Mouse (Mus musculus) hindbrain, embryonic 16.5 days (tissue): Measurements from ENCODE around the gene Gm5737. TPM values are rescaled to one million over a fixed set of nuclear protein-coding genes. Genes with fewer than 3 reads are reported as not detected.
A peak's percentile ranks its signal among the peaks of the same experiment; 100 is the strongest.

ENCODE experiments used
- ATAC-seq: fragments of 200-750 bp; cut with Nextera tagmentation; 2 replicates; pipeline ENCODE4 v1.8.0; 2017; ENCODE audit warnings: moderate TSS enrichment, moderate library complexity
- H3K27ac ChIP-seq: fragments of 300-500 bp; sonication (generic); 2 replicates; pipeline ENCODE4 v1.5.1; 2014; ENCODE audit warnings: low read depth, mild to moderate bottlenecking, control low read depth, low read length, moderate library complexity
- H3K27me3 ChIP-seq: fragments of 300-500 bp; sonication (generic); replicated peaks from 2 replicates; pipeline ENCODE4 v1.6.1; 2014; ENCODE audit warnings: low read length; ENCODE audit not compliant: control insufficient read depth, insufficient read depth
- H3K36me3 ChIP-seq: fragments of 300-500 bp; sonication (generic); 2 replicates; pipeline ENCODE4 v1.6.1; 2014; ENCODE audit warnings: mild to moderate bottlenecking, low read length, moderate library complexity, mixed read lengths; ENCODE audit not compliant: control insufficient read depth, insufficient read depth
- H3K4me1 ChIP-seq: fragments of 300-500 bp; sonication (generic); 2 replicates; pipeline ENCODE4 v1.6.1; 2014; ENCODE audit warnings: low read depth, low read length; ENCODE audit not compliant: control insufficient read depth, insufficient read depth
- H3K4me2 ChIP-seq: fragments of 300-500 bp; sonication (generic); 2 replicates; pipeline ENCODE4 v1.6.1; 2014; ENCODE audit warnings: mild to moderate bottlenecking, low read length, control low read depth, moderate library complexity
- H3K4me3 ChIP-seq: fragments of 300-500 bp; sonication (generic); 2 replicates; pipeline ENCODE4 v1.5.1; 2014; ENCODE audit warnings: mild to moderate bottlenecking, low read length, control low read depth, moderate library complexity
- H3K9ac ChIP-seq: fragments of 300-500 bp; sonication (generic); 2 replicates; pipeline ENCODE4 v1.6.1; 2014; ENCODE audit warnings: low read depth, mild to moderate bottlenecking, control low read depth, low read length, moderate library complexity
- H3K9me3 ChIP-seq: fragments of 300-500 bp; sonication (generic); 2 replicates; pipeline ENCODE4 v1.6.1; 2014; ENCODE audit warnings: mild to moderate bottlenecking, low read length, moderate library complexity; ENCODE audit not compliant: control insufficient read depth
- WGBS: fragments of 180-500 bp; shearing (Covaris S2); extraction: QIAGEN DNeasy Blood & Tissue Kit; methylation state at CpG from one replicate; pipeline ENCODE4 v1.1.7; 2014; 5-methylcytosine and 5-hydroxymethylcytosine counted together
- polyA plus RNA-seq: library from polyadenylated mRNA; unstranded; fragments of >200 nt; fragmentation: Nextera tagmentation; extraction: Ambion mirVana; gene quantifications from 2 replicates; pipeline ENCODE4 v1.2.1, GENCODE M21; 2015

The Gm5737 gene
- polyA plus RNA-seq, 1 experiment from 2014 or later = 0.11 TPM

- WGBS = 95% methylated on average over 3 of the region's 3 CpGs
- Histone ChIP-seq H3K36me3 (no peaks in the 10 kb centered on the region), H3K4me2 (no peak overlapping the region), H3K27ac (no peak overlapping the region), H3K27me3 (no peaks in the 10 kb centered on the region), H3K9ac (no peak overlapping the region), H3K9me3 (no peaks in the 10 kb centered on the region), H3K4me1 (peaks cover 17% of the 10 kb centered on the region), H3K4me3 (no peak overlapping the region)
- no peak for ATAC-seq
Observed at GRCm38 (mm10) chr7:120850165-120850564, 38.0 kb downstream of the Gm5737 start.

GRCm38 (mm10) chr7:120859854-120860253, 47.7 kb downstream of the Gm5737 start:
- Histone ChIP-seq H3K4me3 (no peak overlapping the region), H3K9me3 (no peaks in the 10 kb centered on the region), H3K27ac (no peak overlapping the region), H3K4me1 (peaks cover 6% of the 10 kb centered on the region), H3K9ac (no peak overlapping the region), H3K36me3 (peaks cover 8% of the 10 kb centered on the region; the same call in 1 of the 2 replicates), H3K27me3 (no peaks in the 10 kb centered on the region), H3K4me2 (no peak overlapping the region)
- 88% methylated on average over 11 of the region's 11 CpGs for whole genome bisulfite sequencing
- no peak for ATAC-seq

GRCm38 (mm10) chr7:120860799-120861487, 48.8 kb downstream of the Gm5737 start:
- H3K9me3 ChIP-seq = no peaks in the 10 kb centered on the region
- H3K9ac ChIP-seq = no peak overlapping the region
- no peak overlapping the region for H3K4me3 ChIP-seq
- H3K36me3 ChIP-seq = peaks cover 8% of the 10 kb centered on the region; the same call in 1 of the 2 replicates
- peaks cover 13% of the 10 kb centered on the region for H3K4me1 ChIP-seq
- no peaks in the 10 kb centered on the region for H3K27me3 ChIP-seq
- H3K4me2 ChIP-seq = no peak overlapping the region
- ATAC-seq = no peak
- H3K27ac ChIP-seq = no peak overlapping the region
- 56% methylated on average over 10 of the region's 10 CpGs for WGBS

- WGBS = 52% methylated on average over 2 of the region's 2 CpGs
- Histone ChIP-seq H3K9me3 (no peaks in the 10 kb centered on the region), H3K36me3 (peaks cover 8% of the 10 kb centered on the region; the same call in 1 of the 2 replicates), H3K27ac (no peak overlapping the region), H3K27me3 (no peaks in the 10 kb centered on the region), H3K9ac (no peak overlapping the region), H3K4me1 (peaks cover 13% of the 10 kb centered on the region), H3K4me2 (no peak overlapping the region), H3K4me3 (no peak overlapping the region)
- no peak for ATAC-seq
Observed at GRCm38 (mm10) chr7:120861488-120862047, 49.4 kb downstream of the Gm5737 start.

- no peak overlapping the region for H3K9ac ChIP-seq
- no peak for ATAC-seq
- H3K4me2 ChIP-seq = no peak overlapping the region
- H3K27ac ChIP-seq = no peak overlapping the region
- H3K4me1 ChIP-seq = peaks cover 13% of the 10 kb centered on the region
- no peak overlapping the region for H3K4me3 ChIP-seq
- H3K27me3 ChIP-seq = no peaks in the 10 kb centered on the region
- WGBS = 21% methylated on average over 3 of the region's 3 CpGs
- H3K9me3 ChIP-seq = no peaks in the 10 kb centered on the region
- H3K36me3 ChIP-seq = peaks cover 8% of the 10 kb centered on the region; the same call in 1 of the 2 replicates
Observed at GRCm38 (mm10) chr7:120862196-120862595, 50.0 kb downstream of the Gm5737 start.

GRCm38 (mm10) chr7:120862626-120863025, 50.5 kb downstream of the Gm5737 start:
- H3K27me3 ChIP-seq = no peaks in the 10 kb centered on the region
- H3K4me2 ChIP-seq = no peak overlapping the region
- H3K4me3 ChIP-seq = no peak overlapping the region
- no peak for ATAC-seq
- H3K9me3 ChIP-seq = no peaks in the 10 kb centered on the region
- H3K27ac ChIP-seq = no peak overlapping the region
- no peak overlapping the region for H3K9ac ChIP-seq
- peaks cover 8% of the 10 kb centered on the region; the same call in 1 of the 2 replicates for H3K36me3 ChIP-seq
- 66% methylated on average over 7 of the region's 7 CpGs for WGBS
- peaks cover 13% of the 10 kb centered on the region for H3K4me1 ChIP-seq

- H3K9ac ChIP-seq = no peak overlapping the region
- H3K27me3 ChIP-seq = no peaks in the 10 kb centered on the region
- 63% methylated on average over 5 of the region's 5 CpGs for WGBS
- peaks cover 5% of the 10 kb centered on the region; the same call in 1 of the 2 replicates for H3K36me3 ChIP-seq
- no peak overlapping the region for H3K27ac ChIP-seq
- H3K4me2 ChIP-seq = no peak overlapping the region
- no peaks in the 10 kb centered on the region for H3K9me3 ChIP-seq
- peaks cover 13% of the 10 kb centered on the region for H3K4me1 ChIP-seq
- ATAC-seq = no peak
- no peak overlapping the region for H3K4me3 ChIP-seq
Observed at GRCm38 (mm10) chr7:120863476-120863875, 51.3 kb downstream of the Gm5737 start.

- Histone ChIP-seq H3K27me3 (no peaks in the 10 kb centered on the region), H3K9me3 (no peaks in the 10 kb centered on the region), H3K9ac (no peak overlapping the region), H3K4me2 (peak overlapping the region; percentile 1; the same call in 1 of the 2 replicates), H3K4me1 (peaks cover 13% of the 10 kb centered on the region), H3K27ac (no peak overlapping the region), H3K4me3 (no peak overlapping the region), H3K36me3 (no peaks in the 10 kb centered on the region)
- ATAC-seq = peak; percentile 81
- 2% methylated on average over 7 of the region's 7 CpGs for WGBS
Observed at GRCm38 (mm10) chr7:120865100-120865499, 52.9 kb downstream of the Gm5737 start.

GRCm38 (mm10) chr7:120865832-120866231, 53.7 kb downstream of the Gm5737 start:
- ATAC-seq = no peak
- Histone ChIP-seq H3K9me3 (no peaks in the 10 kb centered on the region), H3K4me3 (no peak overlapping the region), H3K27ac (peak overlapping the region; percentile 62), H3K36me3 (no peaks in the 10 kb centered on the region), H3K4me2 (no peak overlapping the region), H3K27me3 (no peaks in the 10 kb centered on the region), H3K4me1 (peaks cover 13% of the 10 kb centered on the region), H3K9ac (no peak overlapping the region)
- 51% methylated on average over 4 of the region's 4 CpGs for WGBS
